Mouse (Mus musculus) ES-E14 (cell line): Measurements from ENCODE around the gene Hspb9. TPM values are rescaled to one million over a fixed set of nuclear protein-coding genes. Genes with fewer than 3 reads are reported as not detected.

Experiments
- DNase-seq: peaks from one replicate; pipeline ENCODE4 v3.0.0-alpha.2; 2013; ENCODE audit warnings: low read depth, low spot score
- H3K27ac ChIP-seq: 2 replicates; pipeline ENCODE4 v1.5.1; 2012; ENCODE audit warnings: low read depth, mild to moderate bottlenecking, low read length, moderate library complexity, mixed read lengths; ENCODE audit not compliant: poor library complexity, insufficient read depth, severe bottlenecking
- H3K36me3 ChIP-seq: 2 replicates; pipeline ENCODE4 v1.6.1; 2012; ENCODE audit warnings: mild to moderate bottlenecking, low read length, moderate library complexity, mixed read lengths; ENCODE audit not compliant: control insufficient read depth, poor library complexity, insufficient read depth, severe bottlenecking
- H3K4me1 ChIP-seq, 2 experiments: fragments of 150-350 bp in 1 of 2; sonication (generic) in 1 of 2; 2 replicates each; pipeline ENCODE4 v1.6.1; 2012; ENCODE audit warnings: low read length in 2 of 2, mild to moderate bottlenecking in 1 of 2, mixed read lengths in 1 of 2; ENCODE audit not compliant: control insufficient read depth in 2 of 2, insufficient read depth in 2 of 2, poor library complexity in 1 of 2
- H3K4me3 ChIP-seq, 2 experiments: fragments of 150-350 bp in 1 of 2; sonication (generic) in 1 of 2; 2 replicates each; pipeline ENCODE4 v1.5.1; 2012; ENCODE audit warnings: low read length in 2 of 2, low read depth in 1 of 2, mild to moderate bottlenecking in 1 of 2, mixed read lengths in 1 of 2; ENCODE audit not compliant: insufficient read depth in 1 of 2, poor library complexity in 1 of 2, severe bottlenecking in 1 of 2
- H3K9ac ChIP-seq: 2 replicates; pipeline ENCODE4 v1.6.1; 2012; ENCODE audit warnings: low read depth, mild to moderate bottlenecking, low read length, mixed read lengths; ENCODE audit not compliant: poor library complexity, insufficient read depth, severe bottlenecking
- H3K9me3 ChIP-seq: fragments of 150-350 bp; sonication (generic); 2 replicates; pipeline ENCODE4 v1.6.1; 2012; ENCODE audit warnings: low read depth, mild to moderate bottlenecking, low read length; ENCODE audit not compliant: control insufficient read depth, insufficient read depth
- CHD2 ChIP-seq: IDR thresholded peaks from 2 replicates; pipeline ENCODE4 v1.6.1; 2014; ENCODE audit warnings: mild to moderate bottlenecking, low read depth, low read length, inconsistent platforms
- HCFC1 ChIP-seq: IDR thresholded peaks from 2 replicates; pipeline ENCODE4 v1.6.1; 2012; ENCODE audit warnings: low read length, inconsistent platforms, borderline replicate concordance; ENCODE audit not compliant: insufficient read depth
- MAFK ChIP-seq: IDR thresholded peaks from 2 replicates; pipeline ENCODE4 v1.6.1; 2014; ENCODE audit warnings: mild to moderate bottlenecking, low read depth, low read length, inconsistent platforms; ENCODE audit not compliant: insufficient read depth
- ZC3H11A ChIP-seq: IDR thresholded peaks from 2 replicates; pipeline ENCODE4 v1.6.1; 2012; ENCODE audit warnings: low read depth, mild to moderate bottlenecking, inconsistent platforms, low read length, borderline replicate concordance
- ZNF384 ChIP-seq: IDR thresholded peaks from 2 replicates; pipeline ENCODE4 v1.6.1; 2012; ENCODE audit warnings: low read depth, low read length, inconsistent platforms
- in situ Hi-C, 2 experiments: fragments of 600-800 bp; cut with MboI; formaldehyde crosslinking; loops; one replicate each; pipeline ENCODE4 v1.15.1; 2025; ENCODE audit warnings: low sequenced_read_pairs in 2 of 2, inconsistent platforms in 1 of 2; ENCODE audit not compliant: unreplicated experiment in 2 of 2
- total RNA-seq: library from RNA; depleted of rRNA; stranded (reverse); fragments of 300-350 nt; gene quantifications from 2 replicates; pipeline ENCODE4 v1.2.3, GENCODE M21; 2012

Gene Hspb9
- total RNA-seq, 1 experiment: 0.49 TPM

- in situ Hi-C loops: no loop called here
- Histone ChIP-seq H3K27ac (no peak overlapping the region), H3K4me3 (no peak overlapping the region), H3K9me3 (no peaks in the 10 kb centered on the region), H3K4me1 (peaks cover 0 to 14% of the 10 kb centered on the region in 2 experiments; a peak in 2 of 4 replicates), H3K9ac (no peak overlapping the region), H3K36me3 (no peaks in the 10 kb centered on the region)
- TF ChIP-seq ZC3H11A (no peak), HCFC1 (no peak)
- DNase-seq: no peak
These were observed 20.5 kb upstream of the Hspb9 start for GRCm38 (mm10) chr11:100693154-100693553.

- no peak for DNase-seq
- in situ Hi-C loops: loop anchor here (5.0 kb wide), 2 partner anchors 53 to 123 kb away; partner anchors contain the start of gene Cnp (in 1 of the 2)
- Histone ChIP-seq H3K27ac (no peak overlapping the region), H3K36me3 (no peaks in the 10 kb centered on the region), H3K9me3 (no peaks in the 10 kb centered on the region), H3K9ac (no peak overlapping the region), H3K4me1 (peaks cover 0 to 14% of the 10 kb centered on the region in 2 experiments; a peak in 2 of 4 replicates), H3K4me3 (no peak overlapping the region)
- TF ChIP-seq HCFC1: no peak
- TF ChIP-seq CHD2: no peak
- peak; percentile 81; the same call in 1 of the 2 replicates for TF ChIP-seq ZC3H11A
- no peak for TF ChIP-seq ZNF384
- TF ChIP-seq MAFK: no peak
These were observed 18.7 kb upstream of the Hspb9 start for GRCm38 (mm10) chr11:100694926-100695325.

GRCm38 (mm10) chr11:100697921-100698320 lies 15.7 kb upstream of the Hspb9 start:
- Histone ChIP-seq H3K36me3 (no peaks in the 10 kb centered on the region), H3K4me3 (no peak overlapping the region), H3K27ac (no peak overlapping the region), H3K9ac (no peak overlapping the region), H3K9me3 (no peaks in the 10 kb centered on the region), H3K4me1 (peaks cover 2 to 14% of the 10 kb centered on the region in 2 experiments; a peak in 2 of 4 replicates)
- in situ Hi-C loops: loop anchor here (5.0 kb wide), 2 partner anchors 56 to 126 kb away; partner anchors contain the start of gene Cnp (in 1 of the 2)
- TF ChIP-seq ZC3H11A (no peak), CHD2 (no peak)
- no peak for DNase-seq

- H3K9me3 ChIP-seq: no peaks in the 10 kb centered on the region
- DNase-seq: no peak
- TF ChIP-seq ZNF384: no peak
- TF ChIP-seq ZC3H11A: no peak
- no peak for TF ChIP-seq MAFK
- TF ChIP-seq CHD2: no peak
- no peak for TF ChIP-seq HCFC1
- no peak overlapping the region for H3K9ac ChIP-seq
- H3K27ac ChIP-seq: no peak overlapping the region
- H3K4me1 ChIP-seq: peaks cover 2 to 16% of the 10 kb centered on the region in 2 experiments; a peak in 1 of 4 replicates
- H3K36me3 ChIP-seq: peaks cover 14% of the 10 kb centered on the region
- H3K4me3 ChIP-seq: no peak overlapping the region
- in situ Hi-C loops: no loop called here
These were observed 12.9 kb upstream of the Hspb9 start for GRCm38 (mm10) chr11:100700710-100701109.

- H3K27ac ChIP-seq: no peak overlapping the region
- in situ Hi-C loops: no loop called here
- no peaks in the 10 kb centered on the region for H3K9me3 ChIP-seq
- TF ChIP-seq ZC3H11A: no peak
- TF ChIP-seq HCFC1: no peak
- no peak for TF ChIP-seq MAFK
- no peak for TF ChIP-seq CHD2
- no peak for TF ChIP-seq ZNF384
- H3K9ac ChIP-seq: no peak overlapping the region
- H3K4me3 ChIP-seq: peak overlapping the region; percentile 20 to 39; a peak in 2 of 4 replicates
- no peak for DNase-seq
- peaks cover 20% of the 10 kb centered on the region for H3K36me3 ChIP-seq
- peaks cover 2 to 16% of the 10 kb centered on the region in 2 experiments; a peak in 1 of 4 replicates for H3K4me1 ChIP-seq
These were observed 12.3 kb upstream of the Hspb9 start for GRCm38 (mm10) chr11:100701301-100701700.
